Mouse (Mus musculus) limb, embryonic 15.5 days (tissue): ENCODE results near the gene Jade1. TPM values are rescaled to one million over a fixed set of nuclear protein-coding genes. Genes with fewer than 3 reads are reported as not detected.

ENCODE experiments used
- ATAC-seq: fragments of 200-750 bp; cut with Nextera tagmentation; 2 replicates; pipeline ENCODE4 v1.8.0; 2017; ENCODE audit warnings: low read depth, moderate TSS enrichment; ENCODE audit not compliant: insufficient number of reproducible peaks, low FRiP score, low TSS enrichment
- H3K27ac ChIP-seq: fragments of 300-500 bp; sonication (generic); 2 replicates; pipeline ENCODE4 v1.5.1; 2015; ENCODE audit warnings: moderate library complexity, mild to moderate bottlenecking, inconsistent platforms
- H3K27me3 ChIP-seq: fragments of 300-500 bp; sonication (generic); 2 replicates; pipeline ENCODE4 v1.6.1; 2015; ENCODE audit warnings: inconsistent platforms
- H3K36me3 ChIP-seq: fragments of 300-500 bp; sonication (generic); 2 replicates; pipeline ENCODE4 v1.6.1; 2015; ENCODE audit warnings: inconsistent platforms
- H3K4me1 ChIP-seq: fragments of 300-500 bp; sonication (generic); 2 replicates; pipeline ENCODE4 v1.6.1; 2015; ENCODE audit warnings: inconsistent platforms
- H3K4me2 ChIP-seq: fragments of 300-500 bp; sonication (generic); 2 replicates; pipeline ENCODE4 v1.6.1; 2015; ENCODE audit warnings: mild to moderate bottlenecking, inconsistent platforms
- H3K4me3 ChIP-seq: fragments of 300-500 bp; sonication (generic); 2 replicates; pipeline ENCODE4 v1.5.1; 2015; ENCODE audit warnings: mild to moderate bottlenecking, inconsistent platforms
- H3K9ac ChIP-seq: fragments of 300-500 bp; sonication (generic); 2 replicates; pipeline ENCODE4 v1.6.1; 2015; ENCODE audit warnings: inconsistent platforms
- H3K9me3 ChIP-seq: fragments of 300-500 bp; sonication (generic); 2 replicates; pipeline ENCODE4 v1.6.1; 2016; ENCODE audit warnings: inconsistent platforms
- WGBS: fragments of 180-500 bp; shearing (Covaris S2); methylation state at CpG from one replicate; pipeline ENCODE4 v1.1.7; 2015; 5-methylcytosine and 5-hydroxymethylcytosine counted together
- polyA plus RNA-seq: library from polyadenylated mRNA; unstranded; fragments of >200 nt; fragmentation: Nextera tagmentation; extraction: Ambion mirVana; gene quantifications from 2 replicates; pipeline ENCODE4 v1.2.1, GENCODE M21; 2015

Gene Jade1
- polyA plus RNA-seq, 1 experiment from 2014 or later = 12.7 TPM

DNA sequence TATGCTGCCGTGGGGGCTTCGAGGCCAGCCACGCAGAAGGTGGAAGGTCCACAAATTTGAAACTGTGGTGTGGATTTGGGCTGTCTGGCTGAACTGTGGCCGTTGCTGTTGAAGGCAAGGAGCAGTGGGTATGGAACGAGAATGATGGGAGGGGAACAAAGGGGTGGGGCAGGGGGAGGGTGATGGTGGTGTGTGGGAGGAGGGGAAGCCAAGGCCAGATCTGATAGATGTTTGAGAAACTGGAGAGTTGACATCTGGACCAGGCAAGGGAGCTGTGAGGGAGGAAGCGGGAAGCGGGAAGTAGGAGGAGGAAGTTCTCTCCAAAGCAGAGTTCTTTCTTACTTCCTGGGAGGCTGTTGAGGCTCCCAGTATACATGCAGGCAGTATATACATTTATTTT, 26.7 kb downstream of the Jade1 start:
- no peaks in the 10 kb centered on the region for H3K27me3 ChIP-seq
- WGBS = 74% methylated on average over 7 of the region's 7 CpGs
- no peak overlapping the region for H3K27ac ChIP-seq
- no peak overlapping the region for H3K4me2 ChIP-seq
- peaks cover 11% of the 10 kb centered on the region for H3K4me1 ChIP-seq
- H3K36me3 ChIP-seq = no peaks in the 10 kb centered on the region
- no peak overlapping the region for H3K9ac ChIP-seq
- H3K9me3 ChIP-seq = no peaks in the 10 kb centered on the region
- H3K4me3 ChIP-seq = no peak overlapping the region
- ATAC-seq = no peak

DNA sequence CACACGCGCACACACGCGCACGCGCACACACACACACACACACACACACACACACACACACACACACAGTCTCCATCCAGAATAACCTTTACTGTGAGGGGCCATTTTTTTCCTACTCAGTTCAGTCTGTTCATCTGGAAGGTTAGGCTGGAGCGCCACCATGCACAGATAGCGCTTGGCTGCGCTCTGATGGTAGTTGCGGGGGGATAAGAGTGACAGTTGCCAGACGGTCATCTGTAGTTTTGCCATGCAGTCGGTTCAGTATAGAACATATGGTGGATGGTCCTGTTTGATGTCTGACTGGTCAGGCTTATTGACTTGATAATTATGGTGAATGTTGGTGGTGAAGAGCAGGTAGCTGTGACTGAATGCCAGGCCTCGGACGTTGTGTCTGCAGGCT, 27.6 kb downstream of the Jade1 start:
- no peak overlapping the region for H3K27ac ChIP-seq
- no peak overlapping the region for H3K4me2 ChIP-seq
- no peak for ATAC-seq
- H3K9me3 ChIP-seq = no peaks in the 10 kb centered on the region
- peaks cover 20% of the 10 kb centered on the region for H3K4me1 ChIP-seq
- no peak overlapping the region for H3K4me3 ChIP-seq
- H3K9ac ChIP-seq = no peak overlapping the region
- H3K36me3 ChIP-seq = no peaks in the 10 kb centered on the region
- 91% methylated on average over 14 of the region's 14 CpGs for WGBS
- no peaks in the 10 kb centered on the region for H3K27me3 ChIP-seq

DNA sequence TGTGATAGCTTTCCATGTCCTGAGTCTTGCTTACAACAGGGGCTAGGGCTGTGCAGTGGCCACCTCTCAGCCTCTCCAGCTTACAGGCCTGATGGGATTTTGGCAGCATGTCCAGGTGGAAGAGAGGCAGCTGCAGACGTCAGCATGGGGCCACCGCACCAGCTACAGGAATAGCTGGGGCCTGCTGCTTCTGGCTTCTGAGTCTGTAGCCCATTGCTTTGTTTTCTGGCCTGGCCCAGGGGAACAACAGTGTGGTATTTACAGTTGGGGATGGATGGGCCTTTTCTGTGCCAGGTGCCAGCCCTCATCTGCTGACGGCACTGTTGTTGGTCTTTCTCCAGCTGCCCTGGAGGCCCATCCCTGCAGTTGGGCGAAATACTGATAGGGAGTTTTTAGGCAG, 28.1 kb downstream of the Jade1 start:
- no peak for ATAC-seq
- H3K4me1 ChIP-seq = peaks cover 25% of the 10 kb centered on the region
- H3K27me3 ChIP-seq = no peaks in the 10 kb centered on the region
- H3K9me3 ChIP-seq = no peaks in the 10 kb centered on the region
- 56% methylated on average over 4 of the region's 4 CpGs for WGBS
- no peaks in the 10 kb centered on the region for H3K36me3 ChIP-seq
- no peak overlapping the region for H3K4me2 ChIP-seq
- H3K9ac ChIP-seq = no peak overlapping the region
- no peak overlapping the region for H3K27ac ChIP-seq
- H3K4me3 ChIP-seq = no peak overlapping the region

DNA sequence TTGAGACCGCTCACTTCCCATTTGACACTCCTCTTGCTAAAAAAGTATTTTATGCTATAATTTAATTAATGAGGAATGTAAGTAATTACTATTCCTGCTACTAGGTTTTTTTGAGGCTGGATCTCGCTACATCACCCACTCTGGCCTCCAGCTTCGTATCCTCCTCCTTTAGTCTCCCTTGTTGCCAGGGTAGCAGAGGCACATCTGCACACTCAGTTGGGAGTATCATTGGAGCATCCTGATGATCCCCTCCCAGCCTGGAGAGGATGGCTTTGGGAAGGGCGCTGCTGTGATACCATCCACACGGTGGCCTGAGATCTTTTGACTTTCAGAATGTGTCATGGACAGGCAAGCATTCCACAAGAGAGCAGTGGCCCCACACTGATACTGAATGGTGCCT, 30.0 kb downstream of the Jade1 start:
- H3K27me3 ChIP-seq = no peaks in the 10 kb centered on the region
- H3K9ac ChIP-seq = no peak overlapping the region
- 0 out of 2 replicates have a peak, but pooled peaks cover 1% of the 10 kb centered on the region for H3K36me3 ChIP-seq
- no peak overlapping the region for H3K4me3 ChIP-seq
- H3K4me2 ChIP-seq = no peak overlapping the region
- H3K27ac ChIP-seq = no peak overlapping the region
- no peaks in the 10 kb centered on the region for H3K9me3 ChIP-seq
- ATAC-seq = no peak
- H3K4me1 ChIP-seq = peaks cover 37% of the 10 kb centered on the region
- 86% methylated on average over 5 of the region's 5 CpGs for WGBS

DNA sequence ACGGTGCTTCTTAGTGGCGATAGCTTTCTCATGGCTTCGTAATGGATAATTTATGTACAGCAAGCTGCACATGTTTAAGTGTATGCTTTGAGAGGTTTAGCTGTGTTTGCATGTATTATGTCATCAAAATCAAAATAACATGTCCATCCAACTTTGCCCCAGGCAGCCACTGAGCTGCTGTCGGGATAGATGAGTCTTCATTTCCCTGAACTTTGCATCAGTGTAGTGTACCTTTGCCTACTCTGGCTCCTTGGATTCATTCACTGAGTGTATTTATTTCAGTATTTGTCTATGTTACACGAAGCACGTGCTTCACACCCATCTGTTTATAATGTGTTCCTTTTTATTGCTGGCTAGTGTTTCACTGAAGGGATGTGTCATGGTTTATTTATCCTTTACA, 30.8 kb downstream of the Jade1 start:
- no peak for ATAC-seq
- 59% methylated on average over 6 of the region's 6 CpGs for WGBS

DNA sequence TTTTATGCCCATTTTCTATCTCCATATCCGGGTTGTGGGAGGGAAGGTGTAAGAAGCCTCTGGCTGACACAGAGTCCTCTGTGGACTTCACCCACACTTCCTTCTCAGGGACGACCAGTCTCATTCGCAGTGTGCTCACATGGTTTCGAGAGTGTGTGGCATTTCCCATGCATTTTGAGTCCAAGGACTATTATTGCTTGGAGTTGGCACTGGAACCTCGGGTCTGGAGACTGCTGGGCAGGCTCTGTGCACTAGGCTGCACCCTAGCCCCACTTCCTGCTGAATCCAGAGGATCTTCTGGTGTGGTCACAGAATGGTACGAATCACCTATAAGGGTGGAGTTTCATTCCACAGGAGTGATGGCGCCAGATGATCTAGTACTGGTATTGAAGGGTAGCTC, 31.4 kb downstream of the Jade1 start:
- no peak overlapping the region for H3K4me3 ChIP-seq
- H3K9ac ChIP-seq = no peak overlapping the region
- no peaks in the 10 kb centered on the region for H3K9me3 ChIP-seq
- 0 out of 2 replicates have a peak, but pooled peaks cover 7% of the 10 kb centered on the region for H3K36me3 ChIP-seq
- H3K27ac ChIP-seq = no peak overlapping the region
- no peak overlapping the region for H3K4me2 ChIP-seq
- no peaks in the 10 kb centered on the region for H3K27me3 ChIP-seq
- peaks cover 37% of the 10 kb centered on the region for H3K4me1 ChIP-seq
- no peak for ATAC-seq
- WGBS = 76% methylated on average over 7 of the region's 7 CpGs

More for the DNA sequence above, 30.8 kb downstream of the Jade1 start:
- Histone ChIP-seq H3K4me2 (no peak overlapping the region), H3K4me3 (no peak overlapping the region), H3K36me3 (0 out of 2 replicates have a peak, but pooled peaks cover 7% of the 10 kb centered on the region), H3K9me3 (no peaks in the 10 kb centered on the region), H3K9ac (no peak overlapping the region), H3K27ac (no peak overlapping the region), H3K27me3 (no peaks in the 10 kb centered on the region), H3K4me1 (peaks cover 37% of the 10 kb centered on the region)

DNA sequence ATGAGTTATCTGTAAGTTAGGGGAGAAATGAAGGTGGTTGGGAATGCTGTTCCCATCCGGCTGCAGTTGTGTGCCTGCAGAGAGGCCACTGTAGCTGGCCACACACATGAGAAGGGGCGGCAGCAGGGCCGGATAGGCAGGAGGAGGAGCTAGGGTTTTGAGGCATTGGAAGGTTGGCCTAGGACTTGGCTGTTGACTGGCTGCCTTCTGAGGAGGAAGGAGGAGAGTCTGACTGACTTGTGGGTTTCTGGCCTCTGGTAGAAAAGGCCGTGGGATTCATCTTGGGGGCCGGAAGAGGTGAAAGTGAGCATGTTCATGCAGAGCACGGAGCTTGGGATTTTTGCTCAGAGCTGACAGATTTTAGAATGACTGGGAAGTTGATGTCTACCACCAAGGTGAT, 32.1 kb downstream of the Jade1 start:
- H3K27ac ChIP-seq = no peak overlapping the region
- 0 out of 2 replicates have a peak, but pooled peaks cover 7% of the 10 kb centered on the region for H3K36me3 ChIP-seq
- peak; percentile 12; the same call in 1 of the 2 replicates for ATAC-seq
- 59% methylated on average over 6 of the region's 6 CpGs for WGBS
- peaks cover 34% of the 10 kb centered on the region for H3K4me1 ChIP-seq
- no peak overlapping the region for H3K4me2 ChIP-seq
- H3K9me3 ChIP-seq = no peaks in the 10 kb centered on the region
- H3K27me3 ChIP-seq = no peaks in the 10 kb centered on the region
- H3K9ac ChIP-seq = no peak overlapping the region
- H3K4me3 ChIP-seq = no peak overlapping the region

DNA sequence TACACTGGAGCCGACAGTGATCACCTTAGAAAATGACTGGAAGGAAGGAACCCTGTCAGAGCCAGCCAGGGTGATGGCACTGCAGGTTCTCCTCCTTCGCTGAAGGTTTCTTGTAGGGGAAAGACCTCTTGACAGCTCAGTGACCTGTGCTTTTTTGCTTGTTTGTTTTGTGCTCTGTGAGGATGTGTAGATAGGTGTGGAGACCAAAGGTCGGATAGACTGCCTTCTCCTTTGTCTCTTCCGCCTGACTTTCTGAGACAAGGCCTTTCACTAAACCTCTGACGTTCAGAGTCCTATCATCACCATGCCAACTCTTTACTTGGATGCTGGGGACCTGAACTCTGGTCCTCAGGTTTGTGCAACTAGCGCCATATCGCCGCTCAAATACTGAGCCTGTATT, 33.0 kb downstream of the Jade1 start:
- no peak overlapping the region for H3K27ac ChIP-seq
- H3K9ac ChIP-seq = no peak overlapping the region
- H3K9me3 ChIP-seq = no peaks in the 10 kb centered on the region
- ATAC-seq = no peak
- H3K4me1 ChIP-seq = peaks cover 33% of the 10 kb centered on the region
- H3K36me3 ChIP-seq = peaks cover 8% of the 10 kb centered on the region; the same call in 1 of the 2 replicates
- WGBS = 85% methylated on average over 8 of the region's 8 CpGs
- no peak overlapping the region for H3K4me3 ChIP-seq
- H3K4me2 ChIP-seq = no peak overlapping the region
- no peaks in the 10 kb centered on the region for H3K27me3 ChIP-seq

DNA sequence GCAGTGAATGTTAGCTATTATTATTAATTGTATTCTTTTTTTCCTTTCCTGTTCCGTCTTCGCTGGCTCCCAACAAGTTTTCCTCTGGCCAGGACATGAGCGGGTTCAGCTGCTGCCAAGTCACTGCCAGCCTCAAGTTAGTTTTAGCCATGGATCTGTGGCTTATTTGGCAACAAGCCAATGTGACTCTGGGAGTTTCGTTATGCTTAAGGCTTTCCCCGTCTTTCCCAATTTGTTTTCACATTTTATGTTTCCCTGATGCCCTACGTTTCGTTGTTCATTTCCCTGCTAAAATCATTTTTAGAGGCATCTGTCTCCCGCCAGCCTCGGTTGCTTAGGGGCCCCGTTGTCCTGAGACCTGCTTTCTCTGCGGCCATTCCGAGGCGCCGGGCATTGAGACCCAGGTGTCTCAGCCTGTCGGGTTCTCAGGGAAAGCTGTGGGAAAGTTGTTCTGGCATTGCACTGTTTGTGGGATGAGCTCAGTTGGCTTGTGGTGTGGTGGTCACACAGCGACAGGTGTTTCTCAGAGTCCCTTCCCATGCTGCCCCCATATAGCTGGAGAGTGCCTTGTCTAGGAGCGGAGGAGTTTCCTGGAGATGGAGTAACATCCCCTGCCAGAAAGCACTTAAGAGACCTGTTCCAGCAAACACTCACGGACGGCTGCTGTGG, 33.8 kb downstream of the Jade1 start:
- no peak overlapping the region for H3K9ac ChIP-seq
- no peak overlapping the region for H3K27ac ChIP-seq
- ATAC-seq = no peak
- H3K36me3 ChIP-seq = peaks cover 15% of the 10 kb centered on the region; the same call in 1 of the 2 replicates
- peak overlapping the region; percentile 20; the same call in 1 of the 2 replicates for H3K4me2 ChIP-seq
- peaks cover 30% of the 10 kb centered on the region for H3K4me1 ChIP-seq
- H3K4me3 ChIP-seq = no peak overlapping the region
- no peaks in the 10 kb centered on the region for H3K9me3 ChIP-seq
- H3K27me3 ChIP-seq = no peaks in the 10 kb centered on the region
- 47% methylated on average over 19 of the region's 19 CpGs for WGBS

DNA sequence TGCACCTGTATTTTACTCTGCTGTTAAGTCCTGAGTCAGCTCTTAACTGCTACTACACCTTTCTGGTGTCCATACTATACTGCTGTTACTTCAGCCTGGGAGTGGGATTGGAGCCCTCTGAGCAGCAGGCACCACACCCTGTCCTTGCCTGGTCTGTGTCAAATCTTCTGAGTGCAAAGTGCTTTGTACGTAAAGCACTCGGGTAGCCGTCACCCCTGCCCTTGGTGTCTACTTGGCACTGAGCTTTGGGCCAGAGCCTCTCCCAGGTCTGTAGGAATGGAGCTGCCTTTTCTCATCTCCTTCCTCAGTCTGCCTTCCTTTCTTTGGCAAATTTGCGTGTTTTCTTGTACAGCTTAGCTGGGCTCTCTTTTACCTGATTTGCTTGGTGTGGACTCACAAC, 34.5 kb downstream of the Jade1 start:
- H3K4me3 ChIP-seq = no peak overlapping the region
- no peak overlapping the region for H3K4me2 ChIP-seq
- H3K4me1 ChIP-seq = peaks cover 30% of the 10 kb centered on the region
- ATAC-seq = no peak
- H3K36me3 ChIP-seq = peaks cover 15% of the 10 kb centered on the region; the same call in 1 of the 2 replicates
- no peak overlapping the region for H3K9ac ChIP-seq
- 91% methylated on average over 4 of the region's 4 CpGs for WGBS
- H3K9me3 ChIP-seq = no peaks in the 10 kb centered on the region
- H3K27ac ChIP-seq = no peak overlapping the region
- H3K27me3 ChIP-seq = no peaks in the 10 kb centered on the region

DNA sequence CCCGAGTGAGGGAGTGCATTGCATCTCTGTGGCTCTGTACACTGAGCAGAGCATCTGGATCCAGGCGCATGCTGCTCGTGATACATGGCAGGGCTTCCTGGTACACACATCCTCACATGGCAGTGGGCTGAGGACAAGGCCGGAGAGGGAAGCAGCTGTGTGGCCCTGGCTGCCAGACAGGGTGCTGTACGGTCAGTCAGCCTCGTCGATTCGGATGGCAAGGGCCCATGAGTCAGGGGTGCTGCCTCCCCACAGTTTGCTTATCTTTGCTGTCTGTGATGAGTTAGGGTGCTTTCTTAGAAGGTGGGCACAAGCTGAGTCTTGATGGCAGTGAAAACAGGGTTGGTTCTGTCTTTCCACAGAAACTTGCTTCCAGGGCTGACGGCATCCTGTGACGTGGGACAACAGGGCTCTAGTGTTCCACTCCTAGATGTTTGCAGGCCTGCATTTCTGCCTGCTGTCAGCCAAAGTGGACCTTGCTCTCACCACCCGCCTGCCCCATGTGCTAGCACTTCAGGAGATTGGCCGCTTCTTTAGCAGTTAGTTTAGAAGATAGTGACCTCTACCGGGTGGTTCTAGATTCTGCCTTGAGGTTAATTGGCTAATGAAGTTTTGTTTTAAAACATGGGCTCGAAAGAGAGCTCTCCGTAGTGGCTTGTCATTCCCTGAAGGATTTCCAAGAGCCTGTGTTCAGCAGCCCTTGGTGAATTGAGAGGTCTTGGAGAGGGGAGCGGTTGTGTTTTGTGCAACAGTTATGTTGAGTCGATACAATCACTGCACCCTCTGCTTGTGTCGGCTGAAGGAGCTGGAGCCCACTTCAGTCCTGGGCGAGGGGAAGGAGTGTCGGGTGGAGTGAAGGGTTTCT, 35.4 kb downstream of the Jade1 start:
- Histone ChIP-seq H3K27ac (no peak overlapping the region), H3K4me2 (no peak overlapping the region), H3K4me3 (no peak overlapping the region), H3K27me3 (no peaks in the 10 kb centered on the region), H3K4me1 (peaks cover 30% of the 10 kb centered on the region), H3K9me3 (no peaks in the 10 kb centered on the region), H3K9ac (no peak overlapping the region), H3K36me3 (peaks cover 19% of the 10 kb centered on the region; the same call in 1 of the 2 replicates)
- 84% methylated on average over 20 of the region's 20 CpGs for WGBS
- ATAC-seq = no peak

DNA sequence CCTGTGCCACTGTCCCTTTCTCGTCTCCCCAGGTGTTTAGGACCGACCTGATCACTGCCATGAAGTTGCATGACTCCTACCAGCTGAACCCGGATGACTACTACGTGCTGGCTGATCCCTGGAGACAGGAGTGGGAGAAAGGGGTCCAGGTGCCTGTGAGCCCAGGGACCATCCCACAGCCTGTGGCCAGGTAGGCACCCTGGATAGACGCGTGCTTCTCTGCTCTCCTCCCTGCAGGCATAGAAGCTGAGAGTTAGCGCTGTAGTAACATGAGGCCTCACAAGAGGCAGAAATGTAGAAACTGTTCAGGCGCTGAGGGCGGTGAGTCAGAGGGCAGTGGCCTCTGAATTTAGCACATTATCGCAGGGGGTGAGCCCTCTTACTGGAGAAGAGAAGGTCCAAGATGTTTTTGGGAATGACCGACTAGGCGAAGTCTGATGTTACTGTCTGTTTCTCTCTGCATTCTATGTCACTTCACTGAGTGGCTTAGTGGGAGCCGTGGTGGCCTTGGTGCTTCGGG, 36.2 kb downstream of the Jade1 start:
- WGBS = 86% methylated on average over 14 of the region's 14 CpGs
- H3K27me3 ChIP-seq = no peaks in the 10 kb centered on the region
- no peak overlapping the region for H3K27ac ChIP-seq
- H3K4me3 ChIP-seq = no peak overlapping the region
- H3K9ac ChIP-seq = no peak overlapping the region
- H3K36me3 ChIP-seq = peaks cover 19% of the 10 kb centered on the region; the same call in 1 of the 2 replicates
- H3K9me3 ChIP-seq = no peaks in the 10 kb centered on the region
- H3K4me2 ChIP-seq = no peak overlapping the region
- H3K4me1 ChIP-seq = peaks cover 30% of the 10 kb centered on the region
- no peak for ATAC-seq
